Comparison of ENCODE assay signal across 1 mouse cellular context in genomic region chr11:106920551-106921379, GRCm38 (mm10).
TF ChIP-seq lines count a peak whose summit lies in the region.

Smurf2 (minus strand) TSS chr11:106920715.

TF ChIP-seq in CH12.LX, 34 proteins besides CTCF, POLR2A, EP300 and RAD21 (continued from another document):
- TF ChIP-seq MAFK (IDR thresholded peaks at IDR 0.05; ENCODE audit: insufficient replicate concordance, low read length) (no peak), NRF1 (IDR thresholded peaks at IDR 0.05; ENCODE audit: low read depth, low read length) (peak; percentile 84), MAZ (IDR thresholded peaks at IDR 0.05; ENCODE audit: low read depth, low read length) (no peak), GABPA (IDR thresholded peaks at IDR 0.05; ENCODE audit: insufficient replicate concordance, low read depth, low read length) (no peak), SMC3 (IDR thresholded peaks at IDR 0.05; ENCODE audit: low read depth, low read length) (no peak)
